Comparison of ENCODE assay signal across 20 mouse cellular contexts in genomic region chr17:84226231-84226630, GRCm38 (mm10). TPM values are rescaled to one million over a fixed set of nuclear protein-coding genes. Genes with fewer than 3 reads are reported as not detected.
A peak's percentile ranks its signal among the peaks of the same experiment; 100 is the strongest.
DNase-seq lines count a peak whose midpoint lies in the region; ATAC-seq and TF ChIP-seq lines count a peak whose summit lies in the region.
"Had no signal": no experiment of that assay in that cellular context is flagged by ENCODE, and none has a peak within 500 bp of the region (broad histone marks: within the 10 kb centered on the region; RNA-seq: fewer than 3 reads in every experiment).

No protein-coding gene starts in this region.

- no peak for DNase-seq in kidney, postnatal 25 days
- no peak for DNase-seq in spleen, postnatal 14 days (ENCODE audit: low spot score in 2 of 2)
- DNase-seq in MN1 (ENCODE audit: low spot score): no peak
- DNase-seq: cerebellum, postnatal 10 days; gastrocnemius, adult 2 months; heart, adult 18-20 months; kidney, postnatal 10 days; lung, postnatal 14 days; right cerebral cortex, adult 18-20 months; spleen, adult 18-20 months had no signal

- TF ChIP-seq CTCF in bone marrow, adult 2 months (IDR thresholded peaks at IDR 0.05; ENCODE audit: control insufficient read depth, insufficient read depth, low read length): no peak

- ATAC-seq in kidney, embryonic 15.5 days (replicated peaks; ENCODE audit: low FRiP score): no peak
- ATAC-seq in CD4-positive, CD25-positive, alpha-beta regulatory T cell, adult 4 months: peak; percentile 68
- ATAC-seq in monocyte, adult 5-6 weeks (replicated peaks; ENCODE audit: insufficient number of reproducible peaks, low FRiP score, low TSS enrichment, poor library complexity, severe bottlenecking): peak; percentile 81
- ATAC-seq: midbrain, embryonic 13.5 days had no signal

- H3K27ac ChIP-seq in kidney, embryonic 15.5 days: peak overlapping the region; percentile 27; the same call in 1 of the 2 replicates
- peak overlapping the region; percentile 44; the same call in 1 of the 2 replicates for H3K27ac ChIP-seq in bone marrow, adult 2 months (ENCODE audit: control insufficient read depth, insufficient read depth, low read depth, low read length, poor library complexity)
- H3K27ac ChIP-seq: gastrocnemius, adult 2 months; left cerebral cortex, adult 2 months; liver, embryonic 14.5 days; midbrain, embryonic 13.5 days; stomach, embryonic 15.5 days had no signal

- no peaks in the 10 kb centered on the region for H3K9me3 ChIP-seq in kidney, embryonic 15.5 days (replicated peaks)
- H3K9me3 ChIP-seq: midbrain, embryonic 13.5 days; stomach, embryonic 15.5 days had no signal

- H3K4me1 ChIP-seq in kidney, embryonic 15.5 days: peaks cover 32% of the 10 kb centered on the region
- peaks cover 4% of the 10 kb centered on the region for H3K4me1 ChIP-seq in bone marrow, adult 2 months (ENCODE audit: control insufficient read depth, insufficient read depth, low read length)
- H3K4me1 ChIP-seq: midbrain, embryonic 13.5 days had no signal

- WGBS in kidney, embryonic 15.5 days: 31% methylated on average over 5 of the region's 5 CpGs
- 61% methylated on average over 5 of the region's 5 CpGs for WGBS in bone marrow, adult 2 months

- no peaks in the 10 kb centered on the region for H3K27me3 ChIP-seq in kidney, embryonic 15.5 days
- H3K27me3 ChIP-seq: CH12.LX; midbrain, embryonic 13.5 days; stomach, embryonic 15.5 days had no signal

- TF ChIP-seq POLR2A in bone marrow, adult 2 months (IDR thresholded peaks at IDR 0.05; ENCODE audit: borderline replicate concordance, control insufficient read depth, low read depth, low read length): no peak

- H3K4me2 ChIP-seq in kidney, embryonic 15.5 days: no peak overlapping the region
- H3K4me2 ChIP-seq: midbrain, embryonic 13.5 days; stomach, embryonic 15.5 days had no signal

- no peak overlapping the region for H3K9ac ChIP-seq in kidney, embryonic 15.5 days
- H3K9ac ChIP-seq: liver, embryonic 14.5 days; midbrain, embryonic 13.5 days; stomach, embryonic 15.5 days had no signal

- H3K4me3 ChIP-seq in kidney, embryonic 15.5 days (replicated peaks): no peak overlapping the region
- H3K4me3 ChIP-seq in bone marrow, adult 2 months (replicated peaks; ENCODE audit: control insufficient read depth, low read depth, low read length): no peak overlapping the region
- H3K4me3 ChIP-seq: gastrocnemius, adult 2 months; left cerebral cortex, adult 2 months; midbrain, embryonic 13.5 days; myocyte; stomach, embryonic 15.5 days had no signal

- peaks cover 59% of the 10 kb centered on the region for H3K36me3 ChIP-seq in kidney, embryonic 15.5 days

RNA-seq across cellular contexts. Expression of gene Zfp36l2, which starts 38.5 kb away (rescaled TPM):
- 13.7 and 14.7 TPM in 2 replicates for polyA plus RNA-seq in kidney, embryonic 15.5 days (2015; fragmentation: Nextera tagmentation; extraction: Ambion mirVana)
- 10 to 100 TPM; 26.9 to 79.1 TPM for polyA plus RNA-seq in CD4-positive, CD25-positive, alpha-beta regulatory T cell, adult 4 months (2017; shearing (Covaris generic))
- polyA plus RNA-seq in bone marrow, adult 2 months (2011; ENCODE audit: insufficient read depth, insufficient read length, low replicate concordance, missing spikeins): 45.8 and 74.0 TPM in 2 replicates
- total RNA-seq in monocyte, adult 5-6 weeks (2017): 346 to 394 TPM (median 381 TPM) in 3 replicates
